Mouse (Mus musculus) adrenal gland, postnatal 4 days (tissue): Measurements from ENCODE around the gene Gm13889. TPM values are rescaled to one million over a fixed set of nuclear protein-coding genes. Genes with fewer than 3 reads are reported as not detected.

Experiments used
- total RNA-seq, 2 experiments: library from RNA; stranded (reverse); gene quantifications; 2 replicates each; pipeline ENCODE4 v1.2.3; 2021

The Gm13889 gene
- total RNA-seq, 2 experiments from 2014 or later: 26.7 to 28.4 TPM

Other genes starting within 250 kb of the Gm13889 start
- gene Ext2, start 134.6 kb downstream of the Gm13889 start, total RNA-seq: 100 to 1,000 TPM; 108 to 118 TPM
- 10 to 100 TPM; 21.0 to 24.5 TPM for gene Accs, start 107.3 kb downstream of the Gm13889 start, total RNA-seq
- under 1 TPM; 0.22 to 0.99 TPM for gene Accsl, start 88.0 kb downstream of the Gm13889 start, total RNA-seq
- gene Gm27027, start 39.2 kb upstream of the Gm13889 start, total RNA-seq: not detected
- 10 to 100 TPM; 73.1 to 76.3 TPM for gene Alkbh3, start 53.6 kb upstream of the Gm13889 start, total RNA-seq
- gene Hsd17b12, start 200.8 kb upstream of the Gm13889 start, total RNA-seq: 10 to 100 TPM; 87.0 to 95.3 TPM